Mouse (Mus musculus): ENCODE measurements around the gene Bscl2.

GRCm38 (mm10) chr19:8872266-8872840 lies 35.1 kb downstream of the Bscl2 start:
- TF ChIP-seq CTCF (IDR thresholded peaks at IDR 0.05; ENCODE audit: low read depth, low read length) (no peak), POLR2A (IDR thresholded peaks at IDR 0.05; ENCODE audit: extremely low read depth, insufficient read depth, low read length) (no peak)

Measured in liver, adult 2 months (tissue).